15 mouse cellular contexts compared by ENCODE assay signal in the genomic region with DNA sequence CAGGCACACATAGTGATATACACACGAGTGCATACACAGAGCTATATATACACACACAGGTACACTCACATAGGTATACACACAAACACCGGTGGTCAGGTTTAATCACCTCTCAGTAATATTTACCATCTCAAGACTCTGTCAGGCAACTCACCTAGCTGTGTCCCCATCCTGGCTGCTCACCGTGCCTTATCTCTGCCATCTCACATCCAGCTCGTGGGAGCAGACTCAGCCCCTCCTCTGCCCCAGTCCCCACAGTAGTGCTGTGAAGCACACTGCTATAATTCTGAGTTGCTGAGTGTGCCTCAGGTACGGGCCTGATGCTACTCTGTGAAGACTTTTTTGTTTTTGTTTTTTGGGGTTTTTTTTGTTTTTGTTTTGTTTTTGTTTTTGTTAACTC.
"Had no signal": no experiment of that assay in that cellular context is flagged by ENCODE, and none has a peak within 500 bp of the region (broad histone marks: within the 10 kb centered on the region; RNA-seq: fewer than 3 reads in every experiment).

No protein-coding gene starts in this region.

- H3K27me3 ChIP-seq: limb, embryonic 12.5 days; liver, embryonic 13.5 days; lung, embryonic 15.5 days; midbrain, embryonic 12.5 days; neural tube, embryonic 15.5 days had no signal

- H3K4me3 ChIP-seq: layer of hippocampus, adult 2 months; limb, embryonic 12.5 days; liver, embryonic 13.5 days; lung, embryonic 15.5 days; midbrain, embryonic 12.5 days; neural tube, embryonic 15.5 days had no signal

- H3K4me2 ChIP-seq: limb, embryonic 12.5 days; liver, embryonic 13.5 days; lung, embryonic 15.5 days; midbrain, embryonic 12.5 days; neural tube, embryonic 15.5 days had no signal

- H3K9me3 ChIP-seq: limb, embryonic 12.5 days; liver, embryonic 13.5 days; lung, embryonic 15.5 days; midbrain, embryonic 12.5 days; neural tube, embryonic 15.5 days had no signal

- DNase-seq: liver; liver, embryonic 13.5 days; liver, postnatal 0 days; lung, postnatal 14 days had no signal

- H3K9ac ChIP-seq: limb, embryonic 12.5 days; liver, embryonic 13.5 days; liver, postnatal 0 days; lung, embryonic 15.5 days; midbrain, embryonic 12.5 days; neural tube, embryonic 15.5 days had no signal

- H3K36me3 ChIP-seq: lung, embryonic 15.5 days had no signal

- ATAC-seq: hindbrain, embryonic 16.5 days; inflammation-experienced regulatory T-cells, adult 6 months; intestine, postnatal 0 days; liver, postnatal 0 days; midbrain, embryonic 16.5 days had no signal

- H3K4me1 ChIP-seq: midbrain, embryonic 12.5 days; neural tube, embryonic 15.5 days had no signal

- H3K27ac ChIP-seq: layer of hippocampus, adult 2 months; limb, embryonic 12.5 days; liver, embryonic 13.5 days; lung, embryonic 15.5 days; macrophage; midbrain, embryonic 12.5 days; neural tube, embryonic 15.5 days; stomach, postnatal 0 days had no signal
